Mouse (Mus musculus) bone marrow macrophage, adult 2 months (primary cell): ENCODE data around the gene Cog5.

Source experiments
- CTCF ChIP-seq: IDR thresholded peaks from 2 replicates; pipeline ENCODE4 v1.5.1; 2012; ENCODE audit warnings: low read depth, mild to moderate bottlenecking, low read length, moderate library complexity
- POLR2A ChIP-seq: IDR thresholded peaks from 2 replicates; pipeline ENCODE4 v1.6.1; 2012; ENCODE audit warnings: mild to moderate bottlenecking, low read depth, low read length, borderline replicate concordance

DNA sequence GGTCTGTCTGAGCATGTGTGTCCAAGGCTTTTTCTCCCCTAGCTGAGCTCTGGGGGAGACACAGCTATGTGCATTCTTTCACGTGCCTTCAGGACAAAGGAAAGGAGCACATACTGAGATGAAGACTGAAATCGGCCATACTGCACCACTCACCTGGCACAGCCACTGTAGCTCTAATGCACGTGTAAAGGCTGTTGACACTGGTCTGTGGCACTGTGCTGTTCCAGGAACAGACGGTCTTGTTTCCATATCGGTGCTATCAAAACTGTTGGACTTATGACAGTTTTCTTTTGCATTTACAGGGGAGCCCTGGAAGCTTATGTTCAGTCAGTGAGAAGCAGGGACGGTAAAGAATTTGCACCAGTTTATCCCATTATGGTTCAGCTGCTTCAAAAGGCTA, 270.7 kb downstream of the Cog5 start:
- TF ChIP-seq CTCF (no peak), POLR2A (no peak)
